Mouse (Mus musculus) gastrocnemius, postnatal 4 days (tissue): Measurements from ENCODE around the gene Fbxo24. TPM values are rescaled to one million over a fixed set of nuclear protein-coding genes. Genes with fewer than 3 reads are reported as not detected.

Experiments
- DNase-seq, 2 experiments: peaks; one replicate each; pipeline ENCODE4 v3.0.0; 2021 to 2022; ENCODE audit warnings: low spot score in 2 of 2, mixed read lengths in 2 of 2
- total RNA-seq, 2 experiments: library from RNA; stranded (reverse); gene quantifications; 2 replicates each; pipeline ENCODE4 v1.2.3; 2021

Fbxo24 gene
- total RNA-seq, 2 experiments from 2014 or later: 0.74 to 0.80 TPM

GRCm38 (mm10) chr5:137607860-137608653, 20.7 kb downstream of the Fbxo24 start:
- no peak for DNase-seq

GRCm38 (mm10) chr5:137601365-137601729, 27.5 kb downstream of the Fbxo24 start:
- DNase-seq: peak in 1 of 2 experiments; percentile 38

- DNase-seq: peak; percentile 92 to 96
Measured at GRCm38 (mm10) chr5:137600619-137601364, 28.0 kb downstream of the Fbxo24 start, which contains the start of gene Mospd3. TSS of gene Mospd3 (minus strand) at chr5:137601058.

- DNase-seq: no peak
Measured at GRCm38 (mm10) chr5:137600281-137600618, 28.6 kb downstream of the Fbxo24 start.

GRCm38 (mm10) chr5:137599600-137599999, 29.2 kb downstream of the Fbxo24 start:
- no peak for DNase-seq

- DNase-seq: no peak
Measured at GRCm38 (mm10) chr5:137598100-137598826, 30.5 kb downstream of the Fbxo24 start.

GRCm38 (mm10) chr5:137597625-137598024, 31.2 kb downstream of the Fbxo24 start:
- no peak for DNase-seq

- DNase-seq: no peak
Measured at GRCm38 (mm10) chr5:137596601-137597261, 32.1 kb downstream of the Fbxo24 start.

- DNase-seq: no peak
Measured at GRCm38 (mm10) chr5:137595921-137596320, 32.9 kb downstream of the Fbxo24 start.

GRCm38 (mm10) chr5:137590507-137590906, 38.3 kb downstream of the Fbxo24 start:
- no peak for DNase-seq

GRCm38 (mm10) chr5:137584976-137585375, 43.8 kb downstream of the Fbxo24 start:
- DNase-seq: peak in 1 of 2 experiments; percentile 74

GRCm38 (mm10) chr5:137583670-137584169, 45.1 kb downstream of the Fbxo24 start:
- peak in 1 of 2 experiments; percentile 33 for DNase-seq

GRCm38 (mm10) chr5:137582702-137583101, 46.1 kb downstream of the Fbxo24 start:
- DNase-seq: no peak

GRCm38 (mm10) chr5:137580246-137580645, 48.6 kb downstream of the Fbxo24 start:
- DNase-seq: no peak

- peak in 1 of 2 experiments; percentile 45 for DNase-seq
Measured at GRCm38 (mm10) chr5:137574470-137574901, 54.3 kb downstream of the Fbxo24 start.

GRCm38 (mm10) chr5:137570691-137571586, 57.9 kb downstream of the Fbxo24 start:
- DNase-seq: no peak

- DNase-seq: no peak
Measured at GRCm38 (mm10) chr5:137570181-137570580, 58.6 kb downstream of the Fbxo24 start.

GRCm38 (mm10) chr5:137569665-137570064, 59.1 kb downstream of the Fbxo24 start, which contains the start of gene Tfr2:
TSS of gene Tfr2 (plus strand) at chr5:137569840.
- DNase-seq: peak in 1 of 2 experiments; percentile 11

- DNase-seq: peak in 1 of 2 experiments; percentile 11
Measured at GRCm38 (mm10) chr5:137569031-137569430, 59.8 kb downstream of the Fbxo24 start.
